Mouse (Mus musculus): ENCODE results near the gene Kif26b. TPM values are rescaled to one million over a fixed set of nuclear protein-coding genes. Genes with fewer than 3 reads are reported as not detected.

Kif26b gene
- polyA plus RNA-seq, 1 experiment from 2014 or later = 0.07 TPM

DNA sequence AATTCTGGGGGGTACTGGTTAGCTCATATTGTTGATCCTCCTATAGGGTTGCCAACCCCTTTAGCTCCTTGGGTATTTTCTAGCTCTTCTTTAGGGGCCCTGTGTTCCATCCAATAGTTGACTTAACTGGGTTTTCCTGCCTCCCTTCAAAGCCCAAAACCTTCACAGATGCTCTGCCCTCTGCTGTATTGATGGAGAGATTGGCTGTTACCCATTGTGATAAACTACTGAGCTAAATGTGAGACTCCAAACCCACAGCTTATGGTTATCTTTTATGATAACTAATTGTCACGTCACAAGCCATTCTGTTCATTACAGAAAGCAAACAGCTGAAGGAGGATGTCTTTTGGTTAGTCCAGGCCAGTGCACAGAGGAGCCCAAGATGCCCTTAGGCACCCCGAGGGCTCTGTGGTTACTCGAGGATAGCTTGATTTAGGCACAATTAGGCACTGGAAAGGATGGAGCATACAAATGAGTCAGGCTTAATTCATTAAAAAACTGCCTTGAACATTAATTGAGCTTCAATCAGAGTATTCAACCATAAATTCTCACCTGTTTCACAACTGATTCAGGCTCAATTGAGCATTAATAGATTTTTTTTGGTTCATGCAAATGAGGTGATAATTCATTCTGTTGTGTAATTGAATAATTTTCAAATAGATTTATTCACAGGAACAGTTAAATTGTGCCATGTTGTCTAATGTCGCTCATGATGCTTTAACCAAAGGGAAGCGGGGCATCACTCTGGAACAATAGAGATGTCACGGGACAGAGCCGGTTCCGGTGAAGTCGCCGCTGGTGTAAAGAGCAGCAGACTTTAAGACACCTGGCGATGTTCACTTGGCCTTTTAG, 364.5 kb downstream of the Kif26b start:
- no peak for DNase-seq (ENCODE audit: low spot score)

DNA sequence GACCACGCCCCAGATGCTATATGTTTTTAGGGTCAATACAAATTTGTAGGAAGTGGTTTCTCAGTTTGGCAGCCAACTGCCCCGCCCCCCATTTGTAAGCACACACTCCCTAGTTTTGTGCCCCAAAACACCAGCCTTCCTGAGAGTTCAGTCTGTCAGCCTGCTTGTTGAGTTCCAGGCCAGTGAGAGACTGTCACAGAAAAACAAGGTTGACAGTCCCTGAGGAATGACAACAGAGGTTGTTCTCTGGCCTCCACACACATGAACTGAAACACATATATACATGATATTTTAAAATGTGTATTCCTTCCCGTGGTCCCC, 365.1 kb downstream of the Kif26b start:
- DNase-seq (ENCODE audit: low spot score) = no peak

DNA sequence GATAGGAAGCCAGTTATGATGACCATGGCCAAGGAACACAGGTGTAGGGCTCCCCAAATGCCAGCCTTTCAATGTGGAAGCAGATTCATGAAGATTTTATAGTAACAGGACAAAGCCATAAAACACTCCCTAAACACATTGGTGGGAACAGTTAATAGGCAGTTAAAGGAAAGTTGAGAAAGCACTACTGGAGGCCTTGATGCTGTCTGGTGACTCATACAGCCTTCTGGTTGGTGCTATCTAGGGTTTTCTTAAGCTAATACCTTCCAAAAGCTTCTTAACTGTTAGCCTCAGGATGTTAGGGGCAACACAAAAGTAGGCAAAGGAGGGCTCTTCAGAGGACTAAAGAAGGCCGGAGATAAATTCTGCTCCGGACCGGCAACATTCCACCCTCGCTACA, 366.7 kb downstream of the Kif26b start:
- DNase-seq (ENCODE audit: low spot score) = no peak

DNA sequence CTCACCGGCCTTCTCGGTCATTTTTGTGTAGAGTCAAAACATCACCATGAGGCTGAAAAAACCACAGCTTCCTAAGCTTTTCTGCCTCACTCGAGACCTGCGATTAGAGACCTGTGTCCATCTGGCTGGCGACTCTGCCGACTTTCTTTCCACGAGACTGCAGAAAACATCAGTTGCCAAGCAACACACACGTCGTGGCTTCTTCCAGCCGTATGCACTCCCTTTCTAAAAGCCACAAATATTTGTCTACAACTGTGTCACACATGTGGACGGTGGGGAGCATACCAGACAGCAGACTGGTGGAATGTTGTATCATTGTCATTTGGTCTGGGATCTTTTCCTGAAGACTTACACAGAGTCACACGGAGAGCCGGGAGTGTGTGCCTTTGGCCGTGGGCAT, 382.0 kb downstream of the Kif26b start:
- no peak for DNase-seq (ENCODE audit: low spot score)

DNA sequence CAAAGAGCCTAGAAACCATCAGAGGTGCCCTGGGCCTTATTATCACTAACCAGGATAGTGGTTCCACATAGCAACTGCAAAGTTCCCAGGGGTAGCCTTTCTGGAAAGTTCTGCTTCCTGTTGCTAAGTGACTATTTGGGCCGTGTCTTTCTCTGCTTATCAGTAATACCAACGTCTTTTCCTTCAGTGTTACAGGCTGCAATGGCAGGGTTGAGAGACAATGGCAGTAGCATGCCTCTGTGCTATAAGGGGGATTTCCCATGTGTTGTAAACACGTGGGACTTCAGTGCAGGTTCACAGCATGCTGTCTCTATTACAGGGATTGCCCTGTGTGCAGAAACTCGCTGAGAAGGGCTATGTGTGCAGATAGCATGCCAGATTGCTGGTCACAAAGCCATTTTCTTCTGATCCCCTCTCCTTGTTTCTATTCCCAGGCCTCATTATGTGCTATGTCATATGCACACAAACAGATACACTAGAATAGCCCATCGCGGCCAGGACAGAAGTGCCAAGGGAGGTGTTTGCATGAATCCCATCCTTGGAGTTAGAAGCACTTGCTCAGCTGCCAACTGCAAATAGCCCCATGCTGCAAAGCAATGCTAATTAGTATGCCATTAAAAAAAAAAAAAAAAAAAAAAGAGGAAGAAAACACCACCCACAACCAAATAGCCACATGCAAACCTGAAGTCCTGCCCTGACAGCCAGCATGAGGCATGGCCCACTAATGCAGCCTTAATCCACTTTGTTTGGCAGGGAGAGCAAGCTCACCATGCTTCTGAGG, 384.2 kb downstream of the Kif26b start:
- DNase-seq (ENCODE audit: low spot score) = no peak

DNA sequence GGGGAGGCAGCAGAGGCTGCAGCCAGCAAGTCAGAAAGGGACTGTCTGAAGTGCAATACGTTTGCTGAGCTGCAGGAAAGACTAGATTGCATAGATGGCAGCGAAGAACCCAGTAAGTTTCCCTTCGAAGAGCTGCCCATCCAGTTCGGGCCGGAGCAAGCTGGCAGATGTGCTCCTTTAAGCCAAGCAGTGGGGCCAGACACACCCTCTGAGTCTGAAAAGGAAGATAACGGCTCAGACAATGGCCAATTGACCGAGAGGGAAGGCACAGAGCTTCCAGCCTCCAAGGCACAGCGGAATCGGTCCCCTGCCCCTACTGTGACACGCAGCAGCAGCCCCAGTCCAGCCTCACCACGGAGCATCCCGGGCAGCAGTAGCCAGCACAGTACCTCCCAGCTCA, 386.1 kb downstream of the Kif26b start:
- DNase-seq (ENCODE audit: low spot score) = no peak

DNA sequence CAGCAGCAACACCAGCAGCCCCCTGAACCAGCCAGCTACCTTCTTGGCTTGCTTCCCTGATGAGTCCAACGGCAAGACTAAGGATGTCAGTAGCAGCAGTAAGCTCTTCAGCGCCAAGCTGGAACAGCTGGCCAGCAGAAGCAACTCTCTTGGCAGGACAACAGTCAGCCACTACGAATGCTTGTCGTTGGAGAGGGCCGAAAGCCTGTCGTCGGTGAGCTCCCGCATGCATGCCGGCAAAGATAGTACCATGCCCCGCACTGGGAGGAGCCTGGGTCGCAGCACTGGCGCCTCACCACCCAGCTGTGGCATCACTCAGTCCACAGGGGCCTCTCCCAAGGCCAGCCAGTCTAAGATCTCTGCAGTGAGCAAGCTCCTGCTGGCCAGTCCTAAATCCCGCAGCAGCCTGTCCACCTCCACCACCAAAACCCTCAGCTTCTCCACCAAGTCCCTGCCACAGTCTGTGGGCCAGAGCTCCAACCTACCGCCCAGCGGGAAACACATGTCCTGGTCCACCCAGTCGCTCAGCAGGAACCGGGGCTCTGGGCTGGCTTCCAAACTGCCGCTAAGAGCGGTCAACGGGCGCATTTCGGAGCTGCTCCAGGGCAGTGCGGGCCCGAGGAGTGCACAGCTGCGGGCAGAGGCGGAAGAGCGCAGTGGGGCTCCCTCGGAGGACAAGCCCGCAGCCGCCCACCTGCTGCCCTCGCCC, 388.4 kb downstream of the Kif26b start:
- no peak for DNase-seq (ENCODE audit: low spot score)

DNA sequence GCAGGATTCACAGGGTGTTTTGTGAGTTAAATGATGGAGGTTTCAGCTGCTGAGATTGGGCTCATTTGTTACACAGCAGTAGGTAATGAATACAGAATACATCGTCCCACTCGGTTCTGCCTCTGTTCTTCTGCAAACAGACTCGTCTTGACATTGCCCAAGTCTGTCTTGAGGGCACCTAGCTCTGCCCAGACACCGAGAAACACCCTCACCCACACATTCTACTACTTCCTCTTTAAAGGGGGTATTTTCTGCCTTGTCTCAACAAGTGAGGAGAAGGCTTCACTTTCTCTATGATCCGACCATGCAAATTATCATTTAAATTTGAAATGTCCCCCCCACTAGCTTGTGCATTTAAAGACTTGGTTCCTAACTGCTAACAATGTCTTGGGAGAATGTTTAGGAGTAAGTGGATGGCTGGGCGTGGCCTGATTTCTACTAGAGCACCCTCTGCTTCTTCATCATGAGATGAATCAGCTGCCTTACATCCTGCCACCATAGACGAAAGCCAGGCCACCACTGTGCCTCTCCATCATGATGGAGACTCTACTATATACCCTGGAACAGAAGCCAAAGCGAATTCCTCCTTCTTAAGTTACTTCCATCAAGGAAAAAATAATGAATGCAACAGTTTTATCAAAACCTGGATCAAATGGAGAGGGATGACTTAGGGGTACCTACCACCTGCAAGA, 395.7 kb downstream of the Kif26b start:
- DNase-seq (ENCODE audit: low spot score) = no peak

DNA sequence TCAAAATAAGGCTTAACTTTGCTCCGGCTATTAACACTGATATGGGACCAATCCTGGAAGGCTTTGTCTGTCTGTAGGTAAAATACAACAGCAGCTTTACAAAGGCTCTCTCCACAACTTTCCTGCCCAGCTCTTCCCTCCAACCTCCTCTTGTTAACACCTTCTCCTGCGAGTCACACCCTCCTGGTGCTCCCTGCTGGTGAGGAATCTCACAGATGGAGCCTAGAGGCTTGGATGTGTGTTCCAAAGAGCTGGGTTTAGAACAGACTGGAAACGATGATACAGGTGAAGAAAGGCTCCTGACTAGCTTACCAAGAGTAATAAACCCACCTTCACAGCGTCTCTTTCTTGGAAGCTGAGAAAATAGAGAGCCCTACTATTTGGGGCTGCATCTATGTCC, 400.6 kb downstream of the Kif26b start:
- no peak for DNase-seq (ENCODE audit: low spot score)

DNA sequence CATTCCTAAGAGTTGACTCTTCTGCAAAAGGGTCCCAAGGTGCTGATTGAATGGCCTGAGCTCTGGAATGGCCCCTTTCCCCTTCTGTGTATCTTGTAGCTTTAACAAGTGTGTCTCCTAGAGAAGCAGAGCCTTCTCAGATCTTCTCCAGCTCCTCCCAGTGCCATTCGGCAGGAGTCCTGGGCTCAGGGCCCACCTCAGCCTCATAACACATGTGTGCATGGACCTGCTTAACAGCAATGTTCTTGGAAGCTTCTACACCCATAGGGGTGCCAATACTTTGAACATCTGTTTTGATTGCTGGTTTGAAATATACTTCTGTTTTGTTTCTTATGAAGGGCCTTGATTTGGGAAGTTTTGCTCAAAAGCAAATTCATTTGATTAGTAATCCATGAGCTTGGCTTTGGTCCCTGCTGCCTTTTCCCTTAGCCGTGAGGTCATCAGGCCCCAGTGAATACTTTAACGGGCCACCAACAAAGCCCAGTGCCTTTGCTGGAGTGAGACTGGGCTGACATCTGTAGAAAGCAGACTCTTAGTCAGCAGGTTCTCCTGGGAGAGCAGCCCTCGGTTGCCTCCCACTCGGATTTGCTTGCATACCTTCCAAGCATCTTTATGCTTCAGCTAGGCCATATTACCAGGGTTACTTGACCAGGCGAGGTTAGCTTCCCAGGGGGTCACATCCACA, 405.2 kb downstream of the Kif26b start:
- no peak for DNase-seq (ENCODE audit: low spot score)

DNA sequence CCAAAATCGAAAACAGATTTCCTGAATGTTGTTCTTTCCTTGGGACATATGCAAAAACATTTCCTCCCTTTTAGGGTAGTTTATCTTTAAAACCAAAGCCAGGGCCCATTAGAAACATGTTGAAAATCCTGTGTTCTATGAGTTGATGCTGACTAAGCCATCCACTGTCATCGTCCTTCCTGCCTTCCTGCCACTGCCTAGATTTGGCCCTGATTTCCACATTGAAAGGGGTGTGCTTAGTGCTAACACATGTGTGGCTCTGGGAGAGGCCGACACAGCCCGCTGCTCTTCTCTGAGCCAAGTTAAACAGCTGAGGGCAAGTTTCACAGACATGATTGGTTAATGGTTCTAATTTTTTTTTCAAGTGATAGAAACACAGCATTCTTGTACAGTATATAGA, 407.5 kb downstream of the Kif26b start:
- DNase-seq (ENCODE audit: low spot score) = no peak

DNA sequence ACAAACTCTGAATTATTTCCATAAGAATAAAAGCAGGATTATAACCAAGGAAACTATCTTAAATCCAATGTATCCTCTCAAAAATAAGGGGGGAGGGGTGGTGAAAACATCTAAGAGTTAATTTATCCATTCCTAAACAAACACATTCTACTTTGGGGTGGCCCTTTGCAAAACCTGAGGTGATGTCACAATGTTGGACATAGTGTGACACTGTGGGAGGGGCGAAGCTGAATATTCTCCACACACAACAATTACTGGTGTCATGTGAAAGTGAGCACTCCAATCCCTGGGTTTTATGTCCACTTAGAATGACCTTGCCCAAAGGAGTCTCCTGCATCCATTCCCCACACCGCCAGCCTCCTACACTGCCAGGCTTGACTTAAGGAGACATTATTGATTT, 408.1 kb downstream of the Kif26b start:
- no peak for DNase-seq (ENCODE audit: low spot score)

DNA sequence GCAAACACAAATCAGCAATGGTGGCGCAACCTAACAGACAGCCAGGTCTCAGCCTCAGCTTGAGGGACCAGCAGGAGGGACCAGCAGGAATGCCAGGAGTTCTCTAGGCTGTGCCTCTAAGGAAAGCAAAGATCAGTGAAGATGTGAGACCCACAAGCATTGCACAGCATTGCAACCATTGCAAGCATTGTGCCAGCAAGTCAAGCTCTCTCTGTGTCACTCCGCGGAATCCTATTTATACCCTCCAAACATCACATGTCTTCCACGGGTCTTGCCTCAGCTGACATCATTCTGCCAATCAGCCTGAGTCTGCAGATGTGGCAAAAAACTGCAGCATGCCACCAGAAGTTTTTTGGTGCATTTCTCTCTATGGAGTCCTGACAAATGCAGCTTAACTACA, 411.4 kb downstream of the Kif26b start:
- DNase-seq (ENCODE audit: low spot score) = no peak

DNA sequence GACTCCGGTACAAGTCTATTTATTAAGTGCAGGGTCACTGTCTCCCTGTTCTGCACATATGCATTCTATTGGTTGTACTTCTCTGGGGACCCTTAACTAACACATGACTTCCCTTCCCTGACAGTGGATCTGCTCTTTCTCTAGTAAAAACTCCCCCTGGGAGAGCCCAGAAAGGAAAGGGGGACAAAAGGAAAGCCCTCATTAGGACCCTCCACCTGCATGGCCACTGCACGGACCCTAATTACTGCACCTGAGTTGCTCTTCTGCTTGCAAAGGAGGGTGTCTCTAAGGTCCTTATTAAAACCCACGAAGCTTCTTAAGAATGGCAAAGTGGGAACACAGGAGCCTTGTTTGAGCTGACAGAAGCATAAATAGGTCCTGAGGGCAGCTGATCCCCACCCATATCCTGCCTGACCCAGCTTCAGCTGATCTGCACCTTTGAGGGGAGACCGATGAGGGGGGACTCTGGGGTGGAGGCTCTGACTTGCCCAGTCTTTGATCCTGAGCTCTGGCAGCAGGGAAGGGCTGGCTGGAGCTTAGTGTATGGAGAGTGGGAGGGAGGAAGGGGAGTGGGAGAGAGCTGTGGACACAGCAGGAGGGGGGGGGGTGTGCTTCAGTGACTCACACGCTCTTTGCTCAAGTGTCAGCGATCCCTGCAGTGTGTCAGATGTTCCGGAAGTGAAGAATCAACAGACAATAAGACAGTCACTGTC, 413.5 kb downstream of the Kif26b start:
- no peak for DNase-seq (ENCODE audit: low spot score)

DNA sequence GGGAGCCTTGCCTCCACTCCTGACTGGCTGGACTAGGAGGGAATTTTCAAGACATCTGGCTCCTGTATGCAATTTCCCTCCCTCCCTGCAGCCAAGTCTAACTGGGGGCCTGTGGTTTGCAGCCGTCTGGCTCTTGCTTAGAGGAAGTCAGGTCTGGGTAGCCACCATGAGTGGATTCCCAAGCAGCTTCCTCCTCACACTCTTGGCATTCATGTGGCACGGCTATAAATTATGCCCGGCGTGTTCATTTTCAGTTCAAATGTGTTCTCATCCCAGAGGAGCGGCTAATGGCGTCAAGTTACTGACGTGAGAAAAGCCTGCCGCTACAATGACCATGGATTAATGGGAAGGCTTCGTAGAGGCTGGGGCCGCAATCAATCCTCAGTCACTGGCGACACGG, 424.0 kb downstream of the Kif26b start:
- DNase-seq (ENCODE audit: low spot score) = no peak

DNA sequence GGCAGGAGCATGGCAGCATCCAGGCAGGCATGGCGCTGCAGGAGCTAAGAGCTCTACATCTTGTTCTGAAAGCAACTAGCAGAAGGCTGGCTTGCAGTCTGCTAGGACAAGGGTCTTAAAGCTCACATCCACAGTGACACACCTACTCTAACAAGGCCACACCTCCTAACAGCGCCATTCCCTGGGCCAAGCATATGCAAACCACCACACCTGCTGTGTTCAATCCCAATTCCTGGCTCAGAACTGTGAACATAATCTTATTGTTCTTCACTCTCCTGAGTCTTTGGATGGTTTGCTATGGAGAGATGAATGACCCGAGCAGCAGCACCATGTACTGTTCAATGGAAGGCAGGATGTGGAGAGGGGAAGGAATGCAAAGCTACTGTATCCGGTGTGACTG, 429.7 kb downstream of the Kif26b start:
- DNase-seq (ENCODE audit: low spot score) = no peak

DNA sequence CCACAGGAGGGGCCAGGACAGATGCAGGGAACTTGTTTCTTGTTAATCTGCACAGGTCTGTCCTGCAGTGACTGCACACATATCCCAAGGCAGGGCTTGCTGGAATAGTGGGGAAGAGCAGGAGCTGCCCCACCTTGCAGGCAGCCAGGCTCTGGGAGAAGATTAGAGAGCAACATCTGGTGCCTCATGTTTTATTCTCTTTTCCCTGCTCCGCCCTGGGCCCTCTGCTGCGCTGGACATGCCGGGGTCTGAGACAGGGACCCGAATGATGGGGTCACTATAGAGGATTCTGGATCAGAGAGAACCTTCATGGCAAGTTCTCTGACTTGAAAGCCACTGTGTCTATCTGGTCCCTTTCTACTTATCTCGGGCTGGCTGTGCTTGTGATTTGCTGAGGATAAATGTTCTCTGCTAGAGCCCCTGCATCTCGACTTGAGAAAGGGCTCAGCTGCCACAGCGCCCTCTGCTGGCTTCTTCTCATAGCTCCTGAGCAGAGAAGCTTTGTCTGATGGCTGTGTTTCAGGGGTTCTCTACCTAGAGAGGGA, 431.2 kb downstream of the Kif26b start:
- peak; percentile 56 for DNase-seq (ENCODE audit: low spot score)

DNA sequence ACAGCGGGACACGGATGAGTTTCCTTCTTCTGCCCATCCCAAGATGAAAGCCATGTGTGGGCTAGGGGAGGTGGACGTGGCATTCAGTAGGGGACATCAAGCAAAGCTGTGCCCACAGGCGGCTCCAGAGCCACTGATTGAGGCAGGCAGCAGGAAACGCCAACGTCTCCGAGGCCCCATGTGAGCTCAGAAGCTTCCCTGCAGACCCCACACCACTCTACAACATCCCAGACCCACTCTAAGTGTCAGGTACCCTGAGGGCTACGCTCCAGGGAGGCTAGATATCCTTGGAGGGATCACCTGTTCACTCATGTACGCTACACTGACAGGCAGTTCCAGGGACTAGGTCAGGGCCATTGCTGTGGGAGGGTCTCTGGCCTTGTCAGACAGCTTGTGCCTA, 432.7 kb downstream of the Kif26b start:
- DNase-seq (ENCODE audit: low spot score) = no peak

DNA sequence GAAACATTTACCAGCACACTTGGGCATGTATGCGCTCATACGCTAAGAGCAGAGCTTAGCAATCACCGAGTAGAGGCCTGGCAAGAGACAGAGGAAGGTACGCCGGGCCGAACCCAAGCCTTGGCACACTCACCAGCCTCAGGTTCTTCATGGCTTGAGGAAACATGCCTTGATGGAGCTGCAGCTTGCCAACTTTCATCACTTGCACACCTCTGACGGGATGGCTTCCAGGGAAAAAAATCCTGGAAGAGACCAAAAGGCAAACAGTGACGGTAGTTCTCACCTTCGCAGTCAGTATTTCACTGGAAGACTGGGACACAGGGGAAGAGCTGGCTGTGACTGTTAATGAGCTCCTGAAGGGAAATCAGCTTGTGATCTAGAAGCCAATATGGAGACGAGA, 443.1 kb downstream of the Kif26b start:
- no peak for DNase-seq (ENCODE audit: low spot score)

DNA sequence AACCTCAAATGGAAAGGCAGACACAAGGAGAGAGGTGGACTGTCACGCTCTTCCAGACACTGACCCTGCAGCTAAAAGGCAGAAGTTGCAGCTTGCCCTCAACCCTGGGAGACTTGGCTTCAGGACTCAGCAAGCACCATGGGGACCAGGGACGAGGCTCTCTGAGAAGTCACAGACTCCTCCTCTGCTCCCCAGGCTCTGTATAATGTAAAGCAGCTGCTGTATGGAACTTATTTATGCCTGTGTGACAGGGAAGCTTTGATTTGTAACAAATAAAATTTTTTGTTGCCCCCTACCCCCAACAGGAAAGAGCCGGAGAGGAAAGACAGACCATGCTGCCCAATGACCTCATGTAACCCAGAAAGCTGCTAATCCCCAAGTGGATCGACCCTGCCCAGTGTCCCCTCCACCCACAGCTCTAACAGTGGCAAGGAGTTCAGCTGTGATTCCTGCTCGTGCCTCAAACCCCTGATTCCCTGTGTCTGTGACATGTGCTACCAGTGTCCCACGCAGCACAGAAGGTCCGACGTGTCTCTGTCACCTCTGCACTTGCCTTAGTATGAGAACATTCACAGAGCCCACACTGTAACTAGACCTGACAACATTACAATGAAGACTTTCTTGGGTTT, 449.8 kb downstream of the Kif26b start:
- DNase-seq (ENCODE audit: low spot score) = no peak
